Mouse (Mus musculus) heart, postnatal 14 days (tissue): ENCODE results near the gene Ntn1. TPM values are rescaled to one million over a fixed set of nuclear protein-coding genes. Genes with fewer than 3 reads are reported as not detected.

ENCODE experiments used
- DNase-seq, 2 experiments: peaks; one replicate each; pipeline ENCODE4 v3.0.0; 2021 to 2022
- intact Hi-C: fragments of 180-260 bp; cut with DNase I; formaldehyde crosslinking; loops from one replicate; pipeline ENCODE4 v1.15.1; 2025
- total RNA-seq, 2 experiments: library from RNA; stranded (reverse); gene quantifications; 2 replicates each; pipeline ENCODE4 v1.2.3; 2021

Ntn1 gene
- total RNA-seq, 2 experiments from 2014 or later: 52.7 to 55.5 TPM

DNA sequence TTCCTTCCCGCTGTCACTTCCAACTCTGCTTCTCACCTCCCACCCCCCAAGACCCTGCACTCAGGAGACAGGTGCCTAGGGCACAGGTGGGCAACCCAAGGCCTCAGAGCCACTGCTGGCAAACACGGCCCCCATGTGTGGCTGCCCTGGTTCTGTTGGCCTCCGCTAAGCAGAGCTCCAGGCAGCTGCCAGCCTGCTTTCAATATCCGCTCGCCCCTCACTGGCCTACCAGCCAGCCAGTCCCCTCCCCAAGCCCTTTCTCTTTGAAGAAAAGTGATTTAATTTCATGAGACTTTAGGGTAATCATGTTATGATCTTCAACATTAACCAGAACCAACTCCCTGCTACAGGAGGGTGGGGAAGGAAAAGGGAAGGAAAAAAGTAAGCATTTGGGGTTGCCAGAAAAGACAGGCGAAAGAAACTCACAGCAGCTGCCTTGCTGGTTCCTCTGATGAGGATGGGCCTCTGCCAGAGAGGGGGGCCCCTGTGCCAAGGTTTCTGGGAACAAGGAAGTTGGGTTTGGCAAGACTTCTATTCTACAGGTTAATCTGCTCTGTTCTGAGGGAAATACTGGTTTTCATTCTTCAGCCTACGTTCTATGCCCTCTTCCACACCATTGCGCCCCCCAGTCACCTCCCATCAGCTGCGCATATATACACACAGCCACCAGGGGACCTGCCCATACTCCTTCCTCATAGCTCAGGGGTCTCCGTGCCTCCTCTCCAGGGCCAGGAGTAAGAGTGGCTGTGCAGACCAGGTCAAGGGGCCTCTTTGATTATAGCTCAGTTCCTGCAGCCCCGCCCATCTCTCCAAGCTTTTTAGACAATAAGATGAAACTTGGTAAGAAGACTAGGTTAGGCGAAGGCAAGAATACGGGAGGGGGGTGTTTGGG is 59.3 kb downstream of the Ntn1 start:
- intact Hi-C loops: no loop called here
- DNase-seq: peak; percentile 43 to 58

DNA sequence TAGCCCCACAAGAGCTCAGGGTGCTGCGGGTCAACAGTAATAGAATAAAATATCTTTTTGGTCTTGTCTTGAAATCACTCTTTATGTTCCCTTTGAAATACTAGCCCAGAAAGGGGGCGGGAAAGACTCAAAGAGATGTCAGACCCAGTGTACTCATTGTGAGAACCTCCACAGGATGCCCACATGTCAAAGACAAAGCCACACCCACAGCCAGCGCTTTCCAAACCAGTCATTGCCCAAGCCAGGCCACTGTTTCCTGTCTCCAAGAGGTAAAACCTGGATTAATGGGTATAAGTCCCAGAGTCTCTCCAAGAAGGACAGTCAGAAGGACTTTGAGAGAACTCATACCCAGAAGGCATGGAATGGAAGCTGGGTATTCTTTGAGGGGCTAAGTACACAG is 60.3 kb downstream of the Ntn1 start:
- no peak for DNase-seq
- intact Hi-C loops: no loop called here

DNA sequence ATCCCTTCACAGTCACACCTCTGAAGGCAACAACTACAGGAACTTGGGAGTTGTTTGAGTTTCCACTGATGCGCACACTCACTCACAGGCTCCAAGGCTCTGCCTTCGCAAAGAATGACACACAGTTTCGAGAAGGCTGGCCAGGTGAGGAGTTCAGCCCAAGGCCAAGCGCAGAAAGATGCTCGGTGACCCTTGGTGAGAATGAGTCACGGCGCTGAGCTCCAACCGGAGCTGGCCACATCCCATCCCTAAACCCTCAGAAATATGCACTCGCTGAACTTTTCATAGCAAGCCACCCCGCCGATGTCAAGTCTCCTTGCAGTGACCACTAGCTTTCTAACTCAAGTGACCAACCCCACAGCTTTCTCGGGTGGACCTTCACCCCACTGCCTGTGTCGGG is 60.8 kb downstream of the Ntn1 start:
- intact Hi-C loops: no loop called here
- DNase-seq: no peak

DNA sequence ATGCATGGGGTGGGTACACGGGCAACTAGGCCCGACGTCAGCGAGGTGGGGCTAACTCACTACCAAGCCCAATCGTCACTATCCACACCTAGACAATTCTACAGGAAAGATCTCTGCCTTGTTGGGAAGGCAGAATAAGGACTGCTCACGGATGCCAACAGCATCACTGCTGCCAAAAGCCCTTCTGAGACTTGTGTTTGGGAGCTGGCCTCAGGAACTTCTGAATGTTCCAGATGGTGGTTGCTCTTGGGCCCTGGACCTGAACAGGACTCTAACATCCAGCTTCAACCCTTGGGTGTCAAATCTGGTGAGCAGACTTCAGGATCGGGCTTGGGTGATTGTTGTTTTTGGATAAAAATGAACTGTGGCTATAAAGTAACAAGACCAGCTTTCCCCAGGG is 61.3 kb downstream of the Ntn1 start:
- no peak for DNase-seq
- intact Hi-C loops: no loop called here

DNA sequence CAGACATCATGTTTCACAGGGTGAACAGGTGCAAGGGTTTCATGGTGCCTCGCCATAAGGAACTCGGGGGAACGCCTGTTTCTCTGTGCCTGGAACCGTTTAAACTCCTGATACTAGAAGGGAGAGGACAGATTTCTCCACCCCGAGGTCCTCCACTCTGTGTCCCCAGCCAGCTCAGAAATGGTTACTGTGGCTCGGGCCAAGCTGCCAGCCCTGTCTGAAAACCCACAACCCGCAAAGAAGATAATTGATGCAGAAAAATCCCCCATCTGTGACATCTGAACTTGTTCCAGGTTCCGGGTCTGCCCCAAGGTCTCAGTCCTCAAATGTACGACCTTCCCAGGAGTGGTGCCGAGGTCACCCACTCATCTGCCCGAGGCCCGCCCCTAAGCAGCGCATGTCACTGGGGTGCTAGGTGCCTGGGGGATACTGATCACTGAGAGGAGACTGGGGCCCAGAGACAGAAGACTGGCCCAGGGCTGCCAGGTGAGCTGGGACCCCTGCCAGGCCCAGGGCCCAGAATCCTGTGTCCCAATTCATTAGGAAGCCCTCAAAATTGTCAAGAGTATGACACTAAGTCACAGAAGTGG is 68.9 kb downstream of the Ntn1 start:
- intact Hi-C loops: no loop called here
- DNase-seq: no peak

DNA sequence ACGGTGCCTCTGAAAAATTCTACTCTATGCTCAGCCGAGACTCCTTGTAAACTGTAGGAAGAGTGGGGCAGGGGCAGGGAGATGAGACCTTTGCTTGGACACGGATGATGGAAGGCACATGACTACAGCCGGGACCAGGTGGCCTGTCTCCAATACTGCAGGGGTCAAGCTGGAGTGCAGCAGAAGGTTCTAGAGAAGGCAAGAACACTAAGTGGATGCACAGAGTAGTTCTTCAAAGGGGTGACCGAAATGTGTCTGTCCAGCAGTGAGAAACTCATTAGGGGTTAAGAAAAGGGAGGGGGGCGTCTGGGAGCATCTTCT is 69.5 kb downstream of the Ntn1 start:
- DNase-seq: no peak
- intact Hi-C loops: no loop called here

DNA sequence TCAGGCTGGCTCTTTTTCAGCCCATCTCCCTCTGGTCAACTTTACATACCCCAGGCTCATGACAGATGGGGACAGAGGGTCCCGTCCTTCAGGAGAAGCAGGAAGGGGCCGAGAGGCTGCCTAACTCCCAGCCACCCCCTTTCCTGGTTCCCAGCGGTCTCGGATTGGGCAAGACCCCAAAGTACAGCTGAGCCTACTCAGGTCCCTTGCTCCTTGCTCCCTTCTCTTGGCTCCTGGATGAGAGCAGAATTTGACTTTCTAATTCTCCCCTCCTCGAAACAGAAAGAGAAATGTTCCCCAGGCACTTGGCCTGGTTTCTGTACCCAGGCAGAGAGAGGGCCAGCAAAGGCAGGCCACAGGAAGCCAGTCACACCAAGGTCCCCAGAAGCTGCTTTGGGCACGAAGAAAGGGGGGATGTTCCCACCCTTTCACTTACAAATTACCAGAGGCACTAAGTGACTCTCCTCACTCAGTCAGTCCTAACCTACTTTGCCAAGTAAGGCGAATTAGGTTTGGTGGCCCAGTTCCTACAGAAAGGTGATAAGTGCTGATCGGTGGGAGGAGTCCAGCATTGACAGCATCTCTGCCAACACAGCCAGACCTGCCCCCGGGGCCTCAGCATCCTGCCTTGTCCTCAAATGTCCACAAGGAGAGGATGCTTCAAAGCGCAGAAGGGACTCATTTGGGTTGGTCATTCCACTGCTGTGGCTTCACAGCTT is 70.1 kb downstream of the Ntn1 start:
- intact Hi-C loops: no loop called here
- no peak for DNase-seq

DNA sequence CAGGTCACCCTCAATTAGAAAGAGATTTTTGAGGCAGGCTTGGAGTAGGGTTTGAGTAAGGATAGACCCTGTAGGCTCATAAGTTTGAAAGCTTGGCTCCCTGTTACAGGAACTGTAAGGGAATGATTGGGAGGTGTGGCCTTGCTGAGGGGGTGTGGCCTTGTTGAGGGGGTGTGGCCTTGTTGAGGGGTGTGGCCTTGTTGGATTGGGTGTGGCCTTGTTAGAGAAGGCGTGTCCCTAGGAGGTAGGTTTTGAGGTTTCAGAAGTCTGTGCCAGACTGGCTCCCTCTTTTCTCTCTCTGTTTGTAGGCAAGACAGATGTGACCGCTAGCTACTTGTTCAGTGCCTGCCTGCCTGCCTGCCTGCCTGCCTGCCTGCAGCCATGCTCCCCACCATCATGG is 75.8 kb downstream of the Ntn1 start:
- DNase-seq: no peak
- intact Hi-C loops: no loop called here

DNA sequence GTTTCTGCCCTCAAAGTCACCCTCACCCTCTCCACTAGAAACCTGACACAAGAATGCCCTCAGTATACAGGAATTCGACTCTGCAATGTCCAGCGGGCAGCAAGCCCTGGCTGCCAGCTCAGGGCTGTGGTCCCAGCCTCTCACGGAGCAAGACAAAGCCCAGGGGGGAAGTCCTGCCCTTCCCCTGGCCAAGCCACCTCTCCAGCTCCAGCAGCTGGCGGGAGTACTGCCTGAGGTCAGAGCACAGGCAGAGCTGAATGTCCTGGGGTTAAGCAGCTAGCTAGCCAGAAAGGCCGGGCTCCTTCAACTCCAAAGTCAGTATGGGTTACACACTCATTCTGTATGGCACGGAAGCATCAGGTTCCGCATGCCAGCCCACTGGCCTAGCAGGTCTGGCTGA is 79.2 kb downstream of the Ntn1 start:
- peak; percentile 65 to 75 for DNase-seq
- intact Hi-C loops: no loop called here

DNA sequence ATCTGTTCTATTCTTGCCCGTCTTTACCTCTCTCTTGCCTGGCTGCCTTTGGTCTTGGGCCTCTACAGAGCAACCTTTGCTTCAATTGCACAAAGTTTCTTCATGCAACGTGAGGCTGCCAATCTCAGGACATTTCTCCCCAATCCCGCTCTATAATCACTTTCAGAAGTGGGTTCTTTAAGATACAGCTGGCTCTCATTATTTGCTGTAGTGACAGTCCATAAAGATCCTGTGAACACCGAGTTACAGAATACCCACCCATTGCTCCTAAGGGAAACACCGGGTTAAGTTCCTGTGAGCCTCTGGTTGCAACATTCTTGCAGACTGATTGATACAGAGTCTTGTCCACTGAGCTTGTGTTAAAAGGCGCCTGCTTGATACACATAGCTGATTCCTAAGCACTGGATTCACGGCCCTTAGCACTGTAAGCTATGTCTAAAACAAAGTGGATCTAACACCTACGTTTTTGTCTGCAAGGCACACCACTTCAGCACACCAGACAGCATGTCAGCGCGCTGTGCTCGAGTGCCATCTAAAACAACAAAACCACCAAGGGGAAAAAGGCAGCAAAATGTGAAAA is 85.0 kb downstream of the Ntn1 start:
- no peak for DNase-seq
- intact Hi-C loops: no loop called here

DNA sequence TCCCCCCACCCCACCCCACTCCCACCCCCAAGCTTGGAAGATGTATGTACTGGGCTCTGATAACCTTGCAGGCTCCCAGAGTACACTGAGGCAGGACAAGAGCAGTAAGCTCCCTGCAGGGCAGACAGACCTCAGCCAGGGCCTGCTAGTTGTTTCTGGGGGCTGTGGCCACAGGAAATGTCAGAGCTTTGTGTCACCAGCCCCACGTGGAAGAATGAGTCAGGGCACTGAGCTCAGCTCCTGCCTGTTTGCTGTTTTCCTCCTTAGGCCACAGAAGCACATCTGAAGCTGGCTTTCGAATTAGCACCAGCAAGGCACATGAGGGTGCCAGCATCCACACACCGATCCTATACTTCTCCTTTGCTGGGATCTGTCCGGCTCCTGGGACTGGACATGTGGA is 86.8 kb downstream of the Ntn1 start:
- intact Hi-C loops: no loop called here
- DNase-seq: no peak

DNA sequence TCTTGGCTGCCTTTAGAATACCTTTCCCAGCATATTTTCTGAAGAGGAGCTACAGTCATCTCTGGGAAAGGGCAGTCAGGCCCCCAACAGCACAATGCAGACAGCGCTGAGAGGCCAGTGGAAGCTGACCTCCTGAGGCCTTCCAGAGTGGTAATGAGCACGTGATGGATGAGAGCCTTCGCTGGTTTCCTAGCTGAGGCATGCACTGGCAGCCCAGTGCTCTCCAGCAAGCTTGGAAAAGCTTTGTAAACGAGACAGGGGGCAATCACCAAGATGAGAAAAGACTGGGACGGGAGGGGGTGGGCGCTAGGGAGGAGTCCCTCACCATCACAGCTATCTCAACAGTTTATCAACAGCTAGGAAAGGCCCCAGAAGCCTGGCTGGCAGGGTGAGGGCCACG is 87.6 kb downstream of the Ntn1 start:
- DNase-seq: no peak
- intact Hi-C loops: no loop called here

DNA sequence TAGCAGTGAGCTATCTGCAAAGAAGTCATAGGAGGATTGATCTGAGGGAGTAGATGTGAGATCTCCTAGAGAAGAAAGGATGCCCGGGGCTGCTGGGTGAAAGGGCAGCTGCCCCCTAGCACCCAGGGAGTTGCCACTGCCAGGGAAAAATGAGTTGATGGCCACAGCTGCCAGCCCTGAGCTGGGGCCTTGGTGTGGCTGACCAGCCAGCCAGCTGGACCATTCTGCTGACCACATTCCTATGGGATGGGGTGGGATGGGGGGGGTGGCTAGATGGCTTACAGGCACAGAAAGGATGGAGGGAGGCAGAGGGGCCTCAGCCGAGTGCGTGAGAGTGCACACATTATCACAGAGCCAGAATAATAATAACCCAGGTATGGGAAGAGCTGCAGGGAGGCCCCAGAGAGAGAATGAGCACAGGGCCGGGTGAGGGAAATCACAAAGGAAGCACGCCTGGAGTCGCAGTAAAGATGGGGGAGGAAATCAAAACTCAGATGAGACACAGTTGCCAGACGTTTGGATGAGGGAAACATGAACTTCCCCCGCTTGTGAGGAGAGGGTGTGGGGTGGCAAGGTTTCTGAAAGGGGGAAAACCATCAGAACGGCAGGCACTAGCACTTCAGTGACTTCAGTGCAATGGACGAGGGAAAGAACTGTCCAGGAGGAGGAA is 91.6 kb downstream of the Ntn1 start:
- no peak for DNase-seq
- intact Hi-C loops: no loop called here

DNA sequence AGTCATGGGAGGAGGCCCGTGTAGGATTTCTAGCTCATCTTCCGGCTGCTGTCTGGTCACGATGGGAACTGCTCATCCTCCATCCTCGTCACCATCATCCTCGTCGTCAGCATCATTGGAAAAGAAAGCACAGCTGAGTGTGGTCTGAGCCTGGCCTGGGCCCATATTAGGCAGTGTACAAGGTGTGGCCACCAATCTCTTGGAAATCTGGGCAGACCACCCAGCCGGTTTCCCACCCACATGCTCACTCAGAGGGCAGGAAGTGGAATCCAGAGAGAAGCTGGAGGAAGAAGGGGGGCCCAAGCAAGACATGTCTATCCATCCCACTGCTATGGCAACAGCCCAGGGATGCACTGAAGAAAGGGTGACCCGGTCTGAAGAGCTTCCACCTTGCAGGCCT is 94.6 kb downstream of the Ntn1 start:
- intact Hi-C loops: no loop called here
- no peak for DNase-seq

DNA sequence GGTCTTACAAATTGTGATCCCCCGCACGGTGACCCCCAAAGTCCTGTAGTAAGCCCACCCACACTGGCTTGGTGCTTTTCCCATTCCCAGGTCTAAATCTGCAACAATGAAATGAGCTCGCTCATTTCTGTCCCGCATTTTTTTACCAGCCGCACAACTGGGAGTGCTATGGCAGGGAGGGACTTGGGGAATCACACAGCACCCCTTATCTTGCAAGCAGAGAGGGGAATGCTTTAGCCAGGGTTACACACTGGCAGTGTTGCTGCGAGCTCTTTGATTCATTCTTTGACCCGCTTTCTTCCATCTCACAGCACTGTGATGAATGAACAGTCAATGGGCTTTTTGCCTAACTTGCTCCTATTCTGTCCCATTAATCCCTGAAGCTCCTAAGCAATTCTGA is 98.3 kb downstream of the Ntn1 start:
- DNase-seq: no peak
- intact Hi-C loops: no loop called here

DNA sequence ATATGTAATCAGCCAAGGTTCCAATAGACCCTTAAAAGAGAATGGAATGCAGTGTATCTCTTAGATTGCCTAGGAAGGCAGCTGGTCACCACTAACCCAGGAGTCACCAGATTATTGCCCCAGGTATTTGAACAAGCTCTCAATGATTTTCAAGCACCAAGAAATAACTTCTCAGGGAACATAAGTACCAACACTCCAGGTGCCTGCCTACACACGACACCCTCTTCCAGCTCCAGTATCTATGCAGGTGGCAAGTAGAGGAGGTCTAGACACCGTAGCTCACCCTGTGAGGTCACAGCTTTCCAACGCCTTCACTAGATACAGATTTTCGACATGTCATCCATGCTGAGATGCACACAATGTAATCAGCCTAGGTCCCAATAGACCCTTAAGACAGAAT is 99.0 kb downstream of the Ntn1 start:
- intact Hi-C loops: no loop called here
- DNase-seq: no peak

DNA sequence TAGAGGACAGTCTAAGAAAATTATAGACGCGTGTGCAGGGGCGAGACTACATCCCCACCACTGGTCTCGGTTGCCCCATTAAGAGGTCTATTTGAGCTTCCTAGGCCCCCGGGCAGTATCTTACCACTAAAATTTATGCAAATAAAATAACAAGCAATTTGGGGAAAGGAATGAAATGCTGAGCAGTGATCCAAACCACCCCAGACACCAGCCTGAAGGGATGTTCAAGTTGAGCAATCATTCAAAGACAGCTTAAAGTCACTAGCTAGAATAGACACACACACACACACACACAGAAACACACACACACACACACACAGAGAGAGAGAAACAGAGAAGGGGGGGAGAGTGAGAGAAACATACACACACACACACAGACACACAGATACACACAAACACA is 105.1 kb downstream of the Ntn1 start:
- intact Hi-C loops: no loop called here
- no peak for DNase-seq

DNA sequence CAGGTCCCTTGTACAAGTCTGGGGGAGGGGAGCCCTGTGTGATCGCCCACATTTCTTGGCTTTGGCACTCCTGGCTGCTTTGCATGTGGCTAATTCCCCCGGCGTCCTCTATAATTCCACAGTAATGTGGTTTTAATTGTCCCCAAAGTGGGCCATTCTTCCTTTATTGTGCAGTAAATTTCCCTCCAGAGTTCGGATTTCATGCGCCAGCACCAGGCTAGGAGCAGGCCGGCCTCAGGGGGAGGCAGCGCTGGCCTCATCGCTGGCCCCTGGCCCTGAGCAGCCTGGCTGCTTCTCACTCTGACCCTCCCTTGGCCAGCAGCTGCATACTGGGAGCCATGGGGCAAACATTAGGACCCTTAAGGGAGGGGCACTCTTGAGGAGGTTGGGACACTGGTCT is 110.0 kb downstream of the Ntn1 start:
- intact Hi-C loops: no loop called here
- DNase-seq: peak; percentile 23 to 39

DNA sequence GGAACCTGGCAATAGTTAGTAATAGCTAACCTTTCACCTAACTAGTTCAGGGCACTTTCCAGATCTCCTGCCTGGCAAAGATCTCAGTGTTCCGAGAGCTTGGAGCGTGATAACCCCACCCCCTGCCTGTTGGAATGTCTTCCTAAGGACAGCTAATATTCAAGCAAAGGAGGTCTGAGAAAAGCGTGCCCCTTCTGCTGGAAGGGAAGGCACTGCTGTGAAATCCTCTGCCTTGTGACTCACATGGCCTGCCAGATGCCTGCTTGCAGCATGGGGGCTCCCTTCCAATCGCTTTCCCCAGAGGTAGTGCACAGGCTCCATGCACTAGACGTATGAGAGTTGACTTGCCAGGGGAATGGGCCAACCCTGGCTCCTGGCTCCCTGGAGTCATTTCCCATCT is 113.3 kb downstream of the Ntn1 start:
- DNase-seq: peak; percentile 21 to 27
- intact Hi-C loops: no loop called here

DNA sequence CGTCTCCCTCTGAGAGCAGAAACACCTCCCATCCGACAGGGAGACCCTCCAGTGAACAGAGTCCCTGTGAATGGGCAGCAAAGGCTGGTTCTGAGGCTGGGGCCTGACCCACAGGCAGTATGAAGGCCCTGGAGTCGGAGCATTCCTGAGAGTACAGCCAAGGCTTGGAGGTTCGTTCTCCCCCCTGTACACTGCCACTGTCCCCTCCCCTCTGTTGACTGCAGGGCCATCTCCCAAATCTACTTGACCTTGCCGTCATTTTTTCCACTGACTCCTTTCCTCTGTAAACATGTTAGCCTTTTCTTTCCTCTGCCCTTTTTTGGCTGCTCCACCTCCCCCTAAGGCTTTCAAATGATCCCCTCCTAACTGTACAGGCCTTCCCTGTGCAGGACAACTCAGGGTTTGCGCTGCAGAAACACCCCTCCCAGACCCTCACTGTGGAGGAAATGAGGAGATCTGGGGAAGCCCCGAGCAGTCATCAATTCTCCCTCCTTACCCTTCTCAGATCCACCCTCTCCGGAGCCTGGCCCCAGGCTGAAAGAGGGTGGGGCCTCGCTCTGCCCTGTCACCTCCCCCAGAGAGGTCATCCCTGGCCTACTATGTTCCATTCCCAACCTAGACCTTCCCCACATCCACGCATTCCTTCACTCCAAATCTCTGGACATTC is 114.3 kb downstream of the Ntn1 start:
- peak; percentile 25 to 28 for DNase-seq
- intact Hi-C loops: no loop called here
